Mouse (Mus musculus) megakaryocyte, embryonic 14.5 days (primary cell): ENCODE measurements around the gene Ttc7. TPM values are rescaled to one million over a fixed set of nuclear protein-coding genes. Genes with fewer than 3 reads are reported as not detected.

Source experiments
- H3K27me3 ChIP-seq: replicated peaks from 2 replicates; pipeline ENCODE3; 2012; ENCODE audit warnings: inconsistent platforms
- H3K36me3 ChIP-seq: replicated peaks from 2 replicates; pipeline ENCODE3; 2012; ENCODE audit warnings: low read length, inconsistent platforms, mixed read lengths
- H3K4me1 ChIP-seq: 2 replicates; pipeline ENCODE4 v1.6.1; 2012; ENCODE audit warnings: inconsistent platforms
- H3K4me3 ChIP-seq: replicated peaks from 2 replicates; pipeline ENCODE3; 2012; ENCODE audit warnings: moderate library complexity, mild to moderate bottlenecking, inconsistent platforms
- H3K9me3 ChIP-seq: 2 replicates; pipeline ENCODE4 v1.6.1; 2012; ENCODE audit warnings: inconsistent platforms
- FLI1 ChIP-seq: IDR thresholded peaks from 2 replicates; pipeline ENCODE4 v1.6.1; 2012; ENCODE audit warnings: low read length, inconsistent platforms, mixed read lengths
- GATA1 ChIP-seq: IDR thresholded peaks from 3 replicates; pipeline ENCODE4 v1.6.1; 2012; ENCODE audit warnings: mixed read lengths, low read length, inconsistent platforms, borderline replicate concordance
- polyA plus RNA-seq: library from polyadenylated mRNA; stranded (reverse); fragments of >175 nt; gene quantifications from 2 replicates; pipeline ENCODE4 v1.2.3, GENCODE M21; 2012; ENCODE audit warnings: low replicate concordance; ENCODE audit not compliant: insufficient read depth

Ttc7 gene
- polyA plus RNA-seq, 1 experiment, result 14.1 TPM

DNA sequence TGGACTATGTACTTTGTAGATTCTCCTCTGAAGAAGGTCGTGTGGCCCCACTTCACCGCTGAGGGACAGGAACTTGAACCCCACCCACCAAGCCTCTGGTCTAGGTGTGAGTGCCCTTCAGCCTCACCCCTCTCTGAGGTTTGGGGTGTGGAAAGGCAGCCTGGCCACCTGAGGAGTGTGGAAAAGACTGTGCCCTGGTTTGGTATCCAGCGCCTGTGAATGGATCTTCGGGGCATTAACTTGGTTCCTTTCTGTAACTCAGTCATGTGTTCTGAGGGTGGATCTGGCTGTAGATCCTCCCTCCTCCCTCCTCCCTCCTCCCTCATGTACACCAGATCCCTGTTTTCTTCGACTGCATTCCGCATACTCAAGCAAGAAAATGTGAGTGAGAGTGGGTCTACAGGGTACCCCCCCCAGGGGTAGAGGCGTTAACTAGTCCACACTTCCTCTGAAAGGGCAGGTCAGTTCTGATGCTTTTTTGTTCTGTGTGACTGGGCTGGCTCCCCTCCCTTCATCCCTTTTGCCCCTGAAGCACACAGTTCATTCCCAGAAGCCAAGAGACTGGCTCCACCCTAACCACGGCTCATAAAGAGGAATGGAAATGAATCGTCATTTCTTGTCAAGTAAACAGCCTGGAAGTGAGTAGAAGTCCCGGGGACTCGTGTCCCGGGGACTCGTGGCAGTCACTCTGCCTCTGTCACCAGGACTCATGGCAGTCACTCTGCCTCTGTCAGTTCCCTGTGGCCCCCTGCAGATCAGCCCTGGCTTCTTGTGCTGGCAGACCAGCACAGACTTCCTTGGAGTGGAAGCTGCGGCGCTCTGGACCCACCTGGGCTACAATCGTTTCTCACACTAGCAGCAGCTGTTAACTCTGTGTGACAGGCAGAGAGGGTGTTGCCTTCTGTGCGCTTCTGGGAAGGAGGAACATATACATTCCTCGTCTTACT, 30.5 kb downstream of the Ttc7 start:
- H3K27me3 ChIP-seq, result no peaks in the 10 kb centered on the region
- H3K36me3 ChIP-seq, result peaks cover 74% of the 10 kb centered on the region
- no peak for TF ChIP-seq FLI1
- no peak for TF ChIP-seq GATA1

GRCm38 (mm10) chr17:87314121-87314520, 31.4 kb downstream of the Ttc7 start:
- H3K4me1 ChIP-seq, result peaks cover 48% of the 10 kb centered on the region
- no peak overlapping the region for H3K4me3 ChIP-seq
- H3K36me3 ChIP-seq, result peaks cover 68% of the 10 kb centered on the region
- H3K27me3 ChIP-seq, result no peaks in the 10 kb centered on the region
- H3K9me3 ChIP-seq, result no peaks in the 10 kb centered on the region
- TF ChIP-seq GATA1, result no peak
- no peak for TF ChIP-seq FLI1

More for the DNA sequence above, 30.5 kb downstream of the Ttc7 start:
- no peaks in the 10 kb centered on the region for H3K9me3 ChIP-seq
- H3K4me1 ChIP-seq, result peaks cover 48% of the 10 kb centered on the region
- H3K4me3 ChIP-seq, result peak overlapping the region; percentile 72

DNA sequence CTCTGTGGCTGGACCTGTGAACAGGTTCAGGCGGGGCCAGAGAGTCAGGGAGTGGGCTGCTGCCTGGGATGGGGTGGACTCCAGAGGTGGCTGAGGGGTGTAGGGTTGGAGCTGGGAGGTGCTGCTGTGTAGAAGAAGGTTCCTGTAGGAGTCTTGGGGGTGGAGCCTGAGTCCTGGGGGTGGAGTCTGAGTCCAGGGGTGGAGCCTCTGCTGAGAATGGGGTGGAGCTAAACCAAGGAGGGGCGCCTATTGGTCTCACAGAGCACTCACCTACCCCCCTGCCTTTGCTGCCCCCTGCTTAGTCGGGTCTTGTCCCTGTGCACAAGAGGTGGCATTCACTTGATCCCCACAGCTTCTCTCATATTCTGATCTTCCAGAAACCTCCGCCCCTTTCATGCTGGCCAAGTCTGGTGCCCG, 31.9 kb downstream of the Ttc7 start:
- Histone ChIP-seq H3K9me3 (no peaks in the 10 kb centered on the region), H3K36me3 (peaks cover 64% of the 10 kb centered on the region), H3K4me1 (peaks cover 48% of the 10 kb centered on the region), H3K27me3 (no peaks in the 10 kb centered on the region), H3K4me3 (peak overlapping the region; percentile 82)
- no peak for TF ChIP-seq FLI1

DNA sequence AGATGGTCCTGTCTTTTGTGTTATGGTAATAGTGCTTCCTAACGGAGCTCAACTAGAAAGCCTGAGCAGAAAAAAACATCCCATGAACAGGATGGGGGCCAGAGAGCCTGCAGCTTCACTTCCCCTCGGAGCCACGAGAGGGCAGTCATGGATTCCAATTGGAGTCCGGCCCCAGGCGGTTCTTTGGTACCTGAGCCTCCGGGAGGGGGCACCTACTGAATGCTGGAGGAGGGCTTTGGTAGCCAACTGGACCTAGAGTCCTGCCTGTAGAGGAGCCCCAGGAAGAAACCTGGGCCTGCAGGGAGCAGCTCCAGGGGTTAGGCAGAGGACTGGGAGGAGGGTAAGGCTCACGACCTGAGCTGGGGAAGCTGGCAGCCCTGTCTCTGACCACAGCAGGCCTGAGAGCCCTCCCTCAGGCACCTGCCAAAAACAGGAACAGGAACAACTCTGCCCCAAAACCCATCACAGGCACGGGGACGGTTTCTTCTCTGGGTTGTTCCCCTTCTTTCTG, 32.4 kb downstream of the Ttc7 start:
- Histone ChIP-seq H3K4me1 (peaks cover 48% of the 10 kb centered on the region), H3K36me3 (peaks cover 63% of the 10 kb centered on the region), H3K27me3 (no peaks in the 10 kb centered on the region), H3K4me3 (peak overlapping the region; percentile 82), H3K9me3 (no peaks in the 10 kb centered on the region)
- TF ChIP-seq GATA1 (no peak), FLI1 (no peak)

- TF ChIP-seq FLI1, result no peak
- TF ChIP-seq GATA1, result no peak
- Histone ChIP-seq H3K4me3 (no peak overlapping the region), H3K9me3 (no peaks in the 10 kb centered on the region), H3K27me3 (no peaks in the 10 kb centered on the region), H3K36me3 (peaks cover 65% of the 10 kb centered on the region), H3K4me1 (peaks cover 48% of the 10 kb centered on the region)
Observed at GRCm38 (mm10) chr17:87315891-87316763, 33.4 kb downstream of the Ttc7 start.

- peaks cover 10% of the 10 kb centered on the region for H3K9me3 ChIP-seq
- H3K36me3 ChIP-seq, result peaks cover 65% of the 10 kb centered on the region
- H3K4me3 ChIP-seq, result no peak overlapping the region
- peaks cover 41% of the 10 kb centered on the region for H3K4me1 ChIP-seq
- TF ChIP-seq GATA1 (no peak), FLI1 (no peak)
- no peaks in the 10 kb centered on the region for H3K27me3 ChIP-seq
Observed at GRCm38 (mm10) chr17:87317271-87317670, 34.6 kb downstream of the Ttc7 start.

DNA sequence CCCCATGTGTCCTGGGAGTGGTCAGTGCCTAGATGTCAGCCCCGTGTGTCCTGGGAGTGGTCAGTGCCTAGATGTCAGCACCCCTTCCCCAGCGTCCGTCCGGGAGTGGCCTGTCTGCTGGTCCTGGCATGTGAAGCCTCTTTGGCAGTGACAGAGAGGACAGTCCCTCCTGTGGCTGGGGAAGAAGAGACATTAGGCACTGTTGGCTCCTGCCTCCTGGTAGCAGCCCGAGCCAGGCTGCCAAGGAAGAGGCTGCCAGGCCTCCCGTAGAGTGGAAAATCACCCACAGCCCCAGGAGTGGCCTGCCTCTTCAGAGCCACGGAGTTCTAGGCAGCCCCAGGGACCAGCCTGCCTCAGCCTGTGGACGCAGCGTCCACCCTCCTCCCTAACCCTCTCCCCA, 35.3 kb downstream of the Ttc7 start:
- Histone ChIP-seq H3K4me1 (peaks cover 35% of the 10 kb centered on the region), H3K4me3 (no peak overlapping the region), H3K9me3 (peaks cover 10% of the 10 kb centered on the region), H3K36me3 (peaks cover 66% of the 10 kb centered on the region), H3K27me3 (no peaks in the 10 kb centered on the region)
- TF ChIP-seq FLI1, result no peak
- TF ChIP-seq GATA1, result no peak

DNA sequence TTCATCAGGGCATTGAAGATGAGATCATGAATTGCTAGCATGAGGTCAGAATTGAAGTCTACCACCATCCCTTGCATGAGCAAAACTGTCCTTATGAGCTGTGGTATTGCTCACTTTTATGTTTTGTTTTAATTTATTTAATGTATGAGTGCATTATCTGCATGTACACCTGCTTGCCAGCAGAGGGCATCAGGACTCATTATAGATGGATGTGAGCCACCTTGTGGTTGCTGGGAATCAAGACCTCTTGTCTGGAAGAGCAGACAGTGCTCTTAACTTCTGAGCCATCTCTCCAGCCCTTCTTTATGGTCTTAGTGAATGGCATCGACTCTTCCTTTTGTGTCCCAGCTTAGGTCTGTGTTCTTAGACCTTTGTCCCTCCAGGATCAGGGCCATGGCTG, 39.0 kb downstream of the Ttc7 start:
- Histone ChIP-seq H3K4me1 (peaks cover 24% of the 10 kb centered on the region), H3K4me3 (no peak overlapping the region), H3K36me3 (peaks cover 85% of the 10 kb centered on the region), H3K9me3 (peaks cover 10% of the 10 kb centered on the region), H3K27me3 (no peaks in the 10 kb centered on the region)
- no peak for TF ChIP-seq FLI1
- TF ChIP-seq GATA1, result no peak

- no peak for TF ChIP-seq FLI1
- H3K4me1 ChIP-seq, result peaks cover 31% of the 10 kb centered on the region
- no peak overlapping the region for H3K4me3 ChIP-seq
- H3K27me3 ChIP-seq, result no peaks in the 10 kb centered on the region
- H3K9me3 ChIP-seq, result peaks cover 10% of the 10 kb centered on the region
- H3K36me3 ChIP-seq, result peaks cover 85% of the 10 kb centered on the region
Observed at GRCm38 (mm10) chr17:87323215-87323614, 40.5 kb downstream of the Ttc7 start.
